Mouse (Mus musculus) lung, postnatal 0 days (tissue): Measurements from ENCODE around the gene Maats1. TPM values are rescaled to one million over a fixed set of nuclear protein-coding genes. Genes with fewer than 3 reads are reported as not detected.

Experiments used
- ATAC-seq: fragments of 200-750 bp; cut with Nextera tagmentation; 2 replicates; pipeline ENCODE4 v1.8.0; 2017; ENCODE audit warnings: moderate library complexity
- DNase-seq: peaks from one replicate; pipeline ENCODE4 v3.0.0-alpha.2; 2016; ENCODE audit warnings: low spot score
- H3K27ac ChIP-seq: fragments of 300-500 bp; sonication (generic); 2 replicates; pipeline ENCODE4 v1.5.1; 2014; ENCODE audit warnings: antibody characterized with exemption, mild to moderate bottlenecking, low read length, mixed read lengths
- H3K27me3 ChIP-seq: fragments of 300-500 bp; sonication (generic); replicated peaks from 2 replicates; pipeline ENCODE4 v1.6.1; 2014; ENCODE audit warnings: low read length, mixed read lengths; ENCODE audit not compliant: insufficient read depth
- H3K36me3 ChIP-seq: fragments of 300-500 bp; sonication (generic); 2 replicates; pipeline ENCODE4 v1.6.1; 2014; ENCODE audit warnings: low read length, mixed read lengths; ENCODE audit not compliant: insufficient read depth
- H3K4me1 ChIP-seq: fragments of 300-500 bp; sonication (generic); 2 replicates; pipeline ENCODE4 v1.6.1; 2014; ENCODE audit warnings: antibody characterized with exemption, low read depth, low read length, mixed read lengths; ENCODE audit not compliant: insufficient read depth
- H3K4me2 ChIP-seq: fragments of 300-500 bp; sonication (generic); replicated peaks from 2 replicates; pipeline ENCODE4 v1.6.1; 2014; ENCODE audit warnings: low read depth, mild to moderate bottlenecking, low read length, moderate library complexity, mixed read lengths
- H3K4me3 ChIP-seq: fragments of 300-500 bp; sonication (generic); 2 replicates; pipeline ENCODE4 v1.5.1; 2014; ENCODE audit warnings: low read depth, low read length
- H3K9ac ChIP-seq: fragments of 300-500 bp; sonication (generic); replicated peaks from 2 replicates; pipeline ENCODE4 v1.6.1; 2014; ENCODE audit warnings: low read depth, mild to moderate bottlenecking
- H3K9me3 ChIP-seq: fragments of 300-500 bp; sonication (generic); 2 replicates; pipeline ENCODE4 v1.6.1; 2016; ENCODE audit warnings: low read length, mixed read lengths
- CTCF ChIP-seq: IDR thresholded peaks from 2 replicates; pipeline ENCODE4 v1.5.1; 2016; ENCODE audit warnings: antibody characterized with exemption, mild to moderate bottlenecking
- EP300 ChIP-seq: IDR thresholded peaks from 2 replicates; pipeline ENCODE4 v1.6.1; 2016; ENCODE audit warnings: antibody characterized with exemption, mild to moderate bottlenecking, control low read depth
- WGBS: fragments of 180-500 bp; shearing (Covaris S2); extraction: QIAGEN DNeasy Blood & Tissue Kit; methylation state at CpG from one replicate; pipeline ENCODE4 v1.1.7; 2014; 5-methylcytosine and 5-hydroxymethylcytosine counted together
- polyA plus RNA-seq: library from polyadenylated mRNA; unstranded; fragments of >200 nt; fragmentation: Nextera tagmentation; extraction: Ambion mirVana; gene quantifications from 2 replicates; pipeline ENCODE4 v1.2.1, GENCODE M21; 2015

Gene Maats1
- polyA plus RNA-seq, 1 experiment from 2014 or later: 2.6 TPM

DNA sequence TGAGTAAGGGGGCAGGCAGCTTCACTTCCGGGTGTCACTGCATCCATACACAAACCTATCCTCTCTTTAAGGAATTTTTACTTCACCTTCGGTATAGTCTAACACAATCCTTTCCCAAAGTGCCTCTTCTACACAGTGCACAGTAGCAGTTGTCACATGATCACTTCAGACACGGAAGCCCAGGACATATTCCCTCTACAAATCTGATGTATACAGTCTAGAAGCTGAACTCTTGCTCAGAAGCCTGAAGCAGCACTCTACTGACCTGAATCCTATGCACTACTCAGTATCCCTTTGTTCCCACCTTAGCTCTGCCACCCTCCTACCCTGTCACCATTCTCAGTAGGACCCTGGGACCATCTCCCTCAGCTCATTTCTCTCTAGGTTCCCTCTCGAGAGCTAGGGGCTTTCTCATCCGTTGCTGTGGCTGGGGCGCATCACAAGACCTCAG lies 43.3 kb upstream of the Maats1 start:
- Histone ChIP-seq H3K4me2 (no peak overlapping the region), H3K9me3 (no peaks in the 10 kb centered on the region), H3K4me3 (no peak overlapping the region), H3K27me3 (no peaks in the 10 kb centered on the region), H3K9ac (no peak overlapping the region), H3K36me3 (no peaks in the 10 kb centered on the region), H3K4me1 (no peaks in the 10 kb centered on the region), H3K27ac (no peak overlapping the region)
- WGBS: 74% methylated on average over 6 of the region's 6 CpGs
- TF ChIP-seq EP300 (no peak), CTCF (no peak)
- DNase-seq: no peak
- ATAC-seq: no peak

DNA sequence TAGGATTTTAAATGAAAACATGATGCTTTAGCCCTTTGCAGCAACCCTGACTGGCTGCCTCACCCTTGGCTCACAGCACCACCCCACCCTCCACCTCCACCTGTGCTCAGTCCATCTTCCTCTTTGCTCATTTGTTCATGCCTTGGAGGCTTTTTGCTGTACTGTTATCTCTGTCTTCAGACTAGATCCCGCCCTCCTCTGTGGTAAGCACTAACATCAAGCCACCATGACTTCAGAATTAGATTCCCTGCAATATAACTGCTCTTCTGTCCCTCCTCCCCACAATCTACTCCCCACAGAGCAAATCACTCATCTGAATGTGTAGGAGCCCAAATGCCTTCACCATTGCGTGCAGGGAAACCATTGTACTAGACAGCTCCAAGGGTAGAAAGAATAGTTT lies 41.7 kb upstream of the Maats1 start:
- 82% methylated on average over 2 of the region's 2 CpGs for WGBS
- H3K9me3 ChIP-seq: no peaks in the 10 kb centered on the region

DNA sequence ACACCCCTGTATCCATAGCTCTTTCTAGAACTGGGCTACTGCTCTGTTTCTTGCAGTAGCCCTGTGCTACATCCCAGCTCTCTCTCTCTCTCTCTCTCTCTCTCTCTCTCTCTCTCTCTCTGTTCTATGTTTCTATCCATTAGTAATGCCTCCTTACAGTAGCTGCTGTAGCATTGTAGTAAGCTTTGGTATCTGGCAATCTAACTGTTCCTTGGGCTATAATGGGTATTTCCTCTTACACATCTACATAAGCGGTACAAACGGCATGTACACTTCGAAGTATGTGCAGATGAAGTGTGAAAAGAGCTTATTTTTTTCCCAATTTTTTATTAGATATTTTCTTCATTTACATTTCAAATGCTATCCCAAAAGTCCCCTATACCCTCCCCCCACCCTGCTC lies 38.0 kb upstream of the Maats1 start:
- no peak for DNase-seq
- WGBS: 91% methylated on average over 3 of the region's 3 CpGs
- Histone ChIP-seq H3K9ac (no peak overlapping the region), H3K9me3 (no peaks in the 10 kb centered on the region), H3K4me3 (no peak overlapping the region), H3K36me3 (no peaks in the 10 kb centered on the region), H3K27me3 (no peaks in the 10 kb centered on the region), H3K27ac (no peak overlapping the region), H3K4me2 (no peak overlapping the region), H3K4me1 (no peaks in the 10 kb centered on the region)
- no peak for ATAC-seq
- TF ChIP-seq CTCF (no peak), EP300 (no peak)

More for the DNA sequence above, 41.7 kb upstream of the Maats1 start:
- TF ChIP-seq EP300: no peak
- no peak for TF ChIP-seq CTCF
- no peak overlapping the region for H3K9ac ChIP-seq
- no peaks in the 10 kb centered on the region for H3K36me3 ChIP-seq
- ATAC-seq (no peak), DNase-seq (no peak)
- no peaks in the 10 kb centered on the region for H3K4me1 ChIP-seq
- H3K27me3 ChIP-seq: no peaks in the 10 kb centered on the region
- H3K4me2 ChIP-seq: no peak overlapping the region
- H3K27ac ChIP-seq: no peak overlapping the region
- no peak overlapping the region for H3K4me3 ChIP-seq

- no peaks in the 10 kb centered on the region for H3K4me1 ChIP-seq
- no peak overlapping the region for H3K4me2 ChIP-seq
- no peak overlapping the region for H3K9ac ChIP-seq
- H3K36me3 ChIP-seq: no peaks in the 10 kb centered on the region
- no peak overlapping the region for H3K4me3 ChIP-seq
- DNase-seq (no peak), ATAC-seq (no peak)
- no peaks in the 10 kb centered on the region for H3K9me3 ChIP-seq
- H3K27me3 ChIP-seq: no peaks in the 10 kb centered on the region
- TF ChIP-seq CTCF: no peak
- no peak for TF ChIP-seq EP300
- 46% methylated on average over 3 of the region's 3 CpGs for WGBS
- H3K27ac ChIP-seq: no peak overlapping the region
Observed at GRCm38 (mm10) chr16:38379493-38379892, 37.5 kb upstream of the Maats1 start.

- no peak for ATAC-seq
- no peak for DNase-seq
- TF ChIP-seq EP300 (no peak), CTCF (no peak)
- no peaks in the 10 kb centered on the region for H3K36me3 ChIP-seq
- no peaks in the 10 kb centered on the region for H3K4me1 ChIP-seq
- no peak overlapping the region for H3K4me3 ChIP-seq
- WGBS: 22% methylated on average over 6 of the region's 6 CpGs
- H3K27ac ChIP-seq: no peak overlapping the region
- no peaks in the 10 kb centered on the region for H3K27me3 ChIP-seq
- H3K9ac ChIP-seq: no peak overlapping the region
- H3K9me3 ChIP-seq: no peaks in the 10 kb centered on the region
- H3K4me2 ChIP-seq: no peak overlapping the region
Observed at GRCm38 (mm10) chr16:38379088-38379487, 37.1 kb upstream of the Maats1 start.

- H3K4me3 ChIP-seq: no peak overlapping the region
- no peaks in the 10 kb centered on the region for H3K4me1 ChIP-seq
- H3K9ac ChIP-seq: no peak overlapping the region
- no peaks in the 10 kb centered on the region for H3K27me3 ChIP-seq
- H3K4me2 ChIP-seq: no peak overlapping the region
- H3K27ac ChIP-seq: no peak overlapping the region
- no peak for DNase-seq
- no peak for ATAC-seq
- no peaks in the 10 kb centered on the region for H3K9me3 ChIP-seq
- TF ChIP-seq CTCF: no peak
- TF ChIP-seq EP300: no peak
- H3K36me3 ChIP-seq: no peaks in the 10 kb centered on the region
- WGBS: 83% methylated on average over 6 of the region's 6 CpGs
Observed at GRCm38 (mm10) chr16:38378591-38378990, 36.6 kb upstream of the Maats1 start.

DNA sequence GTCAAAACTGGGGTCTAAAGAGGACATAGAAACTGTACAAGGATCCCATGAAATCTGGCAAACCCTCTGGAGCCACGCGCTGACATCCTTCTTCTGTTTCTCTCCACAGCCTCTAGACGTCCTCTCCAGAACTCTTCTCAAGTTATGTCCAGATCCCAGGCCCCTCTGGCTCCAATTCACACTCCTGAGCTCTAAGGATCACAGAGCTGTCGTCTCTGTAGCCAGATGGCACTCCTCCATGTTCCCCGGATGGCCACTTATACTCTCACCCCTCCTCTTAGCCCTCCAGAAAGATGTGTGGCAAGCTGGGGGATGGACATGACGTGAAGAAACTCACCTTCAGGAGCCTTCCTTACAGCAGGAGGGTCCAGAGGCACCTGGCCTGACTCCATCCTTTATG lies 35.6 kb upstream of the Maats1 start:
- no peaks in the 10 kb centered on the region for H3K36me3 ChIP-seq
- WGBS: 83% methylated on average over 6 of the region's 6 CpGs
- TF ChIP-seq CTCF (no peak), EP300 (no peak)

More for the DNA sequence above, 35.6 kb upstream of the Maats1 start:
- no peak overlapping the region for H3K27ac ChIP-seq
- no peaks in the 10 kb centered on the region for H3K27me3 ChIP-seq
- ATAC-seq: no peak
- H3K9me3 ChIP-seq: no peaks in the 10 kb centered on the region
- H3K9ac ChIP-seq: no peak overlapping the region
- no peaks in the 10 kb centered on the region for H3K4me1 ChIP-seq
- no peak overlapping the region for H3K4me2 ChIP-seq
- DNase-seq: no peak
- no peak overlapping the region for H3K4me3 ChIP-seq
